In genomic region chr17:25595495-25595894, GRCm38 (mm10) we compare ENCODE assay signal across 13 mouse cellular contexts. TPM values are rescaled to one million over a fixed set of nuclear protein-coding genes. Genes with fewer than 3 reads are reported as not detected.
A peak's percentile ranks its signal among the peaks of the same experiment; 100 is the strongest.
DNase-seq lines count a peak whose midpoint lies in the region; ATAC-seq and TF ChIP-seq lines count a peak whose summit lies in the region.
"Had no signal": no experiment of that assay in that cellular context is flagged by ENCODE, and none has a peak within 500 bp of the region (broad histone marks: within the 10 kb centered on the region; RNA-seq: fewer than 3 reads in every experiment).

No protein-coding gene starts in this region.

- no peaks in the 10 kb centered on the region for H3K36me3 ChIP-seq in kidney, postnatal 0 days (ENCODE audit: insufficient read depth, low read length)
- H3K36me3 ChIP-seq in CH12.LX (replicated peaks in 1 of 2; ENCODE audit: control insufficient read depth in 1 of 2, insufficient read depth in 1 of 2, low read length in 1 of 2), result peaks cover 13 to 87% of the 10 kb centered on the region in 2 experiments
- H3K36me3 ChIP-seq in intestine, postnatal 0 days (ENCODE audit: control insufficient read depth, insufficient read depth), result peaks cover 19% of the 10 kb centered on the region

- peaks cover 4% of the 10 kb centered on the region; the same call in 1 of the 2 replicates for H3K4me1 ChIP-seq in kidney, postnatal 0 days (replicated peaks; ENCODE audit: insufficient read depth, low read length)
- H3K4me1 ChIP-seq in CH12.LX (ENCODE audit: control insufficient read depth in 1 of 2, insufficient read depth in 2 of 2), result no peaks in the 10 kb centered on the region
- no peaks in the 10 kb centered on the region for H3K4me1 ChIP-seq in intestine, postnatal 0 days (replicated peaks; ENCODE audit: control insufficient read depth, insufficient read depth, low read length)
- H3K4me1 ChIP-seq: liver, embryonic 13.5 days had no signal

- TF ChIP-seq RAD21 in CH12.LX (IDR thresholded peaks at IDR 0.05; ENCODE audit: low read depth, low read length), result peak; percentile 29

- ATAC-seq in kidney, postnatal 0 days (replicated peaks; ENCODE audit: low FRiP score, low read depth), result no peak
- ATAC-seq in intestine, postnatal 0 days, result no peak
- ATAC-seq: activated CD4-positive, CD25-positive, alpha-beta regulatory T cell, adult 4 months had no signal

- in situ Hi-C loops in CH12.LX (cut with MboI; ENCODE audit: low pct_ligation_motif_present, low pct_unique_long_range_greater_than_20kb, low sequenced_read_pairs), result no loop called here

- no peak overlapping the region for H3K4me2 ChIP-seq in kidney, postnatal 0 days (ENCODE audit: low read length)
- no peak overlapping the region for H3K4me2 ChIP-seq in CH12.LX (ENCODE audit: insufficient read depth, low read depth, poor library complexity, severe bottlenecking)
- H3K4me2 ChIP-seq in intestine, postnatal 0 days (replicated peaks; ENCODE audit: low read depth), result no peak overlapping the region
- H3K4me2 ChIP-seq: embryonic facial prominence, embryonic 15.5 days; heart, embryonic 13.5 days; liver, embryonic 13.5 days had no signal

- no peak for DNase-seq in kidney, postnatal 0 days (ENCODE audit: low spot score)
- no peak for DNase-seq in kidney, postnatal 25 days
- no peak for DNase-seq in CH12.LX (ENCODE audit: extremely low read depth)
- DNase-seq in adipocyte (ENCODE audit: low spot score), result peak; percentile 24
- DNase-seq in urinary bladder, adult 2 months (ENCODE audit: low spot score), result no peak
- DNase-seq in thymus, adult 18-20 months, result no peak
- DNase-seq: cerebellum, adult 18-20 months; kidney, adult 18-20 months; liver, embryonic 13.5 days had no signal

- WGBS in kidney, postnatal 0 days, result 67% methylated on average over 5 of the region's 5 CpGs
- 55% methylated on average over 5 of the region's 5 CpGs for WGBS in intestine, postnatal 0 days

- H3K9me3 ChIP-seq in kidney, postnatal 0 days (replicated peaks; ENCODE audit: low read length), result no peaks in the 10 kb centered on the region
- peaks cover 2% of the 10 kb centered on the region for H3K9me3 ChIP-seq in CH12.LX (replicated peaks; ENCODE audit: low read length)
- H3K9me3 ChIP-seq in intestine, postnatal 0 days (ENCODE audit: control insufficient read depth), result no peaks in the 10 kb centered on the region
- H3K9me3 ChIP-seq: embryonic facial prominence, embryonic 15.5 days; liver, embryonic 13.5 days had no signal

- H3K27ac ChIP-seq in kidney, postnatal 0 days, result no peak overlapping the region
- H3K27ac ChIP-seq in CH12.LX (ENCODE audit: insufficient read depth, low read depth), result no peak overlapping the region
- H3K27ac ChIP-seq in intestine, postnatal 0 days (ENCODE audit: low read depth, low read length), result no peak overlapping the region
- H3K27ac ChIP-seq: embryonic facial prominence, embryonic 15.5 days; heart, embryonic 13.5 days; liver, embryonic 13.5 days had no signal

- H3K27me3 ChIP-seq in kidney, postnatal 0 days (ENCODE audit: insufficient read depth, low read length), result no peaks in the 10 kb centered on the region
- no peaks in the 10 kb centered on the region for H3K27me3 ChIP-seq in CH12.LX (replicated peaks)
- H3K27me3 ChIP-seq in intestine, postnatal 0 days (replicated peaks; ENCODE audit: control insufficient read depth, insufficient read depth, low read length), result no peaks in the 10 kb centered on the region
- H3K27me3 ChIP-seq: embryonic facial prominence, embryonic 15.5 days; heart, embryonic 13.5 days; liver, embryonic 13.5 days had no signal

- TF ChIP-seq EP300 in CH12.LX (IDR thresholded peaks at IDR 0.05; ENCODE audit: low read length), result no peak

- peak; percentile 34; the same call in 1 of the 2 replicates for TF ChIP-seq CTCF in kidney, postnatal 0 days (IDR thresholded peaks at IDR 0.05; ENCODE audit: low read depth)
- TF ChIP-seq CTCF in CH12.LX (conservative IDR thresholded peaks at IDR 0.05 in 1 of 2, IDR thresholded peaks at IDR 0.05 in 1 of 2; ENCODE audit: low read depth in 2 of 2, low read length in 2 of 2), result peak in 1 of 2 experiments; percentile 35; a peak in 2 of 4 replicates
- TF ChIP-seq CTCF in intestine, postnatal 0 days (IDR thresholded peaks at IDR 0.05; ENCODE audit: low read depth), result peak; percentile 53

- dilution Hi-C loops in CH12.LX (cut with MboI; ENCODE audit: extremely low pct_ligation_motif_present, extremely low pct_unique_long_range_greater_than_20kb, low sequenced_read_pairs), result no loop called here

- TF ChIP-seq POLR2A in CH12.LX (IDR thresholded peaks at IDR 0.05; ENCODE audit: low read depth, low read length), result no peak

- no peaks in the 10 kb centered on the region for H3K79me2 ChIP-seq in CH12.LX (replicated peaks; ENCODE audit: control insufficient read depth, extremely low read depth, insufficient read depth, poor library complexity, severe bottlenecking)

- no peak overlapping the region for H3K9ac ChIP-seq in kidney, postnatal 0 days (ENCODE audit: low read depth, low read length)
- no peak overlapping the region for H3K9ac ChIP-seq in CH12.LX (ENCODE audit: insufficient read depth, low read depth)
- H3K9ac ChIP-seq in intestine, postnatal 0 days (ENCODE audit: low read depth, low read length), result no peak overlapping the region
- H3K9ac ChIP-seq: embryonic facial prominence, embryonic 15.5 days; liver, embryonic 13.5 days had no signal

- H3K4me3 ChIP-seq in kidney, postnatal 0 days (replicated peaks; ENCODE audit: low read depth, low read length), result no peak overlapping the region
- no peak overlapping the region for H3K4me3 ChIP-seq in CH12.LX (replicated peaks in 1 of 3; ENCODE audit: low read depth in 2 of 3, low read length in 2 of 3, poor library complexity in 1 of 3)
- H3K4me3 ChIP-seq in intestine, postnatal 0 days (ENCODE audit: low read depth, low read length), result no peak overlapping the region
- H3K4me3 ChIP-seq: embryonic facial prominence, embryonic 15.5 days; heart, embryonic 13.5 days; liver, embryonic 13.5 days had no signal

TF ChIP-seq in CH12.LX, 34 proteins besides CTCF, POLR2A, EP300 and RAD21:
- TF ChIP-seq MAX (IDR thresholded peaks at IDR 0.05; ENCODE audit: low read length) (no peak), IRF4 (IDR thresholded peaks at IDR 0.05; ENCODE audit: low read depth, low read length) (no peak), MXI1 (IDR thresholded peaks at IDR 0.05; ENCODE audit: low read depth, low read length) (no peak), SMC3 (IDR thresholded peaks at IDR 0.05; ENCODE audit: low read depth, low read length) (peak; percentile 17)

RNA-seq across cellular contexts. Expression of gene Lmf1, which starts 16.6 kb away (rescaled TPM):
- 22.0 and 25.5 TPM in 2 replicates for polyA plus RNA-seq in kidney, postnatal 0 days (2015; fragmentation: Nextera tagmentation; extraction: Ambion mirVana)
- total RNA-seq in CH12.LX (2012; rRNA removed) (17.3 and 26.9 TPM in 2 replicates), CH12.LX (2014; rRNA removed) (11.2 and 13.3 TPM in 2 replicates)
- polyA plus RNA-seq in CH12.LX (2012; ENCODE audit: insufficient read length, low read depth), result 12.1 and 15.2 TPM in 2 replicates
- 16.1 and 16.5 TPM in 2 replicates for polyA plus RNA-seq in intestine, postnatal 0 days (2015; fragmentation: Nextera tagmentation; extraction: Ambion mirVana)
- 12.5 and 16.6 TPM in 2 replicates for polyA plus RNA-seq in urinary bladder, adult 2 months (2012; rRNA removed)

RNA-seq across cellular contexts. Expression of gene Sox8, which starts 25.0 kb away (rescaled TPM):
- 1.8 and 2.2 TPM in 2 replicates for polyA plus RNA-seq in kidney, postnatal 0 days (2015; fragmentation: Nextera tagmentation; extraction: Ambion mirVana)
- not detected in 2 replicates for total RNA-seq in CH12.LX (2012; rRNA removed)
- total RNA-seq in CH12.LX (2014; rRNA removed), result not detected in 2 replicates
- polyA plus RNA-seq in CH12.LX (2012; ENCODE audit: insufficient read length, low read depth), result not detected in 2 replicates
- 1.7 and 2.5 TPM in 2 replicates for polyA plus RNA-seq in intestine, postnatal 0 days (2015; fragmentation: Nextera tagmentation; extraction: Ambion mirVana)
- polyA plus RNA-seq in urinary bladder, adult 2 months (2012; rRNA removed), result 1.2 and 1.5 TPM in 2 replicates
